Mouse (Mus musculus): ENCODE data around the gene Rnf41.

DNA sequence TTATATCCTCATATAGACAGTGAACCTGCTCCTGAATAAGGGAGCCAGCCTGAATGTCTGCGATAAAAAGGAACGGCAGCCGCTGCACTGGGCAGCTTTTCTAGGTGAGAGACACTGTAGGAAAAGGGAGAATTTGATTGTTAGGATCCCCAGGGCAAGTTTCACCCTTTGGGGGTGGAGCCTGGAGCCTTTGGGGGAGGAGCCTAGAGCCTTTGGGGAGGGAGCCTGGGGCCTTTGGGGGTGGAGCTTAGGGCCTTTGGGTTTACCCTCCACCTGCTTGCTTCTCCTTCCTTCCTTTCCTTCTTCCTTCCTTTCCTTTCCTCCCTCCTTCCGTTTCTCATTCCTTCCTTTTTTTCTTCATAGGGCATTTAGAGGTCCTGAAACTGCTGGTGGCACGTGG is 30.9 kb upstream of the Rnf41 start:
- TF ChIP-seq EP300 (IDR thresholded peaks at IDR 0.05; ENCODE audit: insufficient read depth, low read depth, low read length) (no peak), CTCF (IDR thresholded peaks at IDR 0.05; ENCODE audit: low read depth, low read length) (no peak)

Data from ES-Bruce4 (cell line).